Comparison of ENCODE assay signal across 18 mouse cellular contexts in genomic region chr19:17359315-17359890, GRCm38 (mm10). TPM values are rescaled to one million over a fixed set of nuclear protein-coding genes. Genes with fewer than 3 reads are reported as not detected.
DNase-seq lines count a peak whose midpoint lies in the region; ATAC-seq and TF ChIP-seq lines count a peak whose summit lies in the region.
"Had no signal": no experiment of that assay in that cellular context is flagged by ENCODE, and none has a peak within 500 bp of the region (broad histone marks: within the 10 kb centered on the region; RNA-seq: fewer than 3 reads in every experiment).

No protein-coding gene starts in this region.

- no peak overlapping the region for H3K9ac ChIP-seq in liver, embryonic 16.5 days (ENCODE audit: low read depth, low read length)

- H3K27me3 ChIP-seq in liver, embryonic 16.5 days (ENCODE audit: control insufficient read depth, insufficient read depth, low read depth, low read length), result no peaks in the 10 kb centered on the region

- no peak overlapping the region for H3K27ac ChIP-seq in liver, embryonic 16.5 days (ENCODE audit: low read length)
- H3K27ac ChIP-seq: kidney, postnatal 0 days had no signal

- no peaks in the 10 kb centered on the region for H3K36me3 ChIP-seq in liver, embryonic 16.5 days (ENCODE audit: control insufficient read depth, insufficient read depth)

- 63% methylated on average over 14 of the region's 14 CpGs for WGBS in lung, adult 2 months
- WGBS in liver, embryonic 16.5 days (ENCODE audit: insufficient replicate concordance), result 37% methylated on average over 14 of the region's 14 CpGs

- no peaks in the 10 kb centered on the region for H3K4me1 ChIP-seq in lung, adult 2 months (ENCODE audit: control insufficient read depth, insufficient read depth, low read length)
- H3K4me1 ChIP-seq in liver, embryonic 16.5 days (ENCODE audit: control insufficient read depth, low read depth, low read length), result peaks cover 29% of the 10 kb centered on the region

- no peak for TF ChIP-seq CTCF in lung, adult 2 months (IDR thresholded peaks at IDR 0.05; ENCODE audit: insufficient read depth, low read length)

- no peak overlapping the region for H3K4me3 ChIP-seq in lung, adult 2 months (replicated peaks; ENCODE audit: extremely low read depth, low read depth, low read length)
- H3K4me3 ChIP-seq in liver, embryonic 16.5 days (ENCODE audit: low read depth, low read length), result no peak overlapping the region
- H3K4me3 ChIP-seq: erythroblast, embryonic 14.5 days; myocyte had no signal

- H3K9me3 ChIP-seq in liver, embryonic 16.5 days (replicated peaks; ENCODE audit: control insufficient read depth, low read length), result no peaks in the 10 kb centered on the region

- DNase-seq in lung, postnatal 10 days, result peak; percentile 5
- DNase-seq in lung, adult 2 months, result no peak
- DNase-seq in MEL-GATA-1-ER (ENCODE audit: extremely low read depth, low read depth), result peak; percentile 67
- peak; percentile 21 for DNase-seq in skeletal muscle tissue, adult 2 months (ENCODE audit: low read depth, low spot score)
- DNase-seq in ovary, adult 18-20 months (ENCODE audit: low spot score), result no peak
- no peak for DNase-seq in urinary bladder, postnatal 36 days (ENCODE audit: low spot score in 2 of 2)
- DNase-seq: cerebellum, adult 9-10 months; gastrocnemius, postnatal 25 days; heart, postnatal 4 days; layer of hippocampus, adult 9-11 months; thymus, adult 18-20 months had no signal

- H3K4me2 ChIP-seq in liver, embryonic 16.5 days (ENCODE audit: low read depth, low read length), result 0 out of 2 replicates have a peak overlapping the region, but pooled peaks have one; percentile 10
- H3K4me2 ChIP-seq: heart, embryonic 11.5 days had no signal

- ATAC-seq in liver, embryonic 16.5 days (ENCODE audit: low read depth), result no peak
- no peak for ATAC-seq in erythroid progenitor cell, adult 5-6 weeks (replicated peaks; ENCODE audit: low FRiP score, poor library complexity, severe bottlenecking)
- ATAC-seq: inflammation-experienced regulatory T-cells, adult 6 months had no signal

- TF ChIP-seq POLR2A in lung, adult 2 months (IDR thresholded peaks at IDR 0.05; ENCODE audit: borderline replicate concordance, extremely low read depth, low read depth, low read length), result no peak

RNA-seq across cellular contexts. Expression of gene Gcnt1, which starts 13.2 kb away (rescaled TPM):
- polyA plus RNA-seq in lung, adult 2 months (2012; rRNA removed), result 1.7 and 4.3 TPM in 2 replicates
- polyA plus RNA-seq in liver, embryonic 16.5 days (2015; fragmentation: Nextera tagmentation; extraction: Ambion mirVana), result 18.9 and 21.0 TPM in 2 replicates
- total RNA-seq in erythroid progenitor cell, adult 5-6 weeks (2015; ENCODE audit: low replicate concordance), result 132 TPM in 2 replicates
- total RNA-seq in erythroid progenitor cell, adult 5-6 weeks (2017; ENCODE audit: low replicate concordance), result 137 and 158 TPM in 2 replicates

RNA-seq across cellular contexts. Expression of gene Rfk, which starts 34.4 kb away (rescaled TPM):
- polyA plus RNA-seq in lung, adult 2 months (2012; rRNA removed), result 70.0 and 97.8 TPM in 2 replicates
- polyA plus RNA-seq in liver, embryonic 16.5 days (2015; fragmentation: Nextera tagmentation; extraction: Ambion mirVana), result 48.8 and 49.8 TPM in 2 replicates
- total RNA-seq in erythroid progenitor cell, adult 5-6 weeks (2015; ENCODE audit: low replicate concordance), result 32.3 and 39.6 TPM in 2 replicates
- 18.0 and 18.3 TPM in 2 replicates for total RNA-seq in erythroid progenitor cell, adult 5-6 weeks (2017; ENCODE audit: low replicate concordance)

Comparison
In these comparisons a context has a peak if more than half of its experiments do, and no peak if none do; other contexts are left out.
1. DNase-seq: peak in lung, postnatal 10 days (single experiment), MEL-GATA-1-ER (single experiment) and skeletal muscle tissue, adult 2 months (single experiment); none in lung, adult 2 months (single experiment), ovary, adult 18-20 months (single experiment) and urinary bladder, postnatal 36 days (0 of 2).